Mouse (Mus musculus) CD4-positive naive resting alpha-beta T cell, adult 57 days (primary cell): ENCODE results near the gene Gm20908. TPM values are rescaled to one million over a fixed set of nuclear protein-coding genes. Genes with fewer than 3 reads are reported as not detected.

Experiments used
- total RNA-seq: library from RNA; stranded (reverse); gene quantifications from one replicate; pipeline ENCODE4 v1.2.4, GENCODE M21; 2023

Gene Gm20908
- not detected for total RNA-seq

GRCm38 (mm10) chrY:64472966-64473365, at the start of gene Gm20908:
Gm20908 (plus strand) TSS chrY:64473266.

